Mouse (Mus musculus): ENCODE measurements around the gene Stk19. TPM values are rescaled to one million over a fixed set of nuclear protein-coding genes. Genes with fewer than 3 reads are reported as not detected.
A peak's percentile ranks its signal among the peaks of the same experiment; 100 is the strongest.
"Not testable (repeated sequence)": the region's sequence is repeated elsewhere in the genome, so short reads cannot be mapped to it uniquely, and the experiment has no call there.

Gene Stk19
- total and polyA plus RNA-seq, 3 experiments, result 8.5 to 17.3 (median 9.5) TPM

- TF ChIP-seq CTCF (IDR thresholded peaks at IDR 0.05), result peak; percentile 82
- WGBS, result 58% methylated on average over 12 of the region's 12 CpGs
- not testable (repeated sequence) for H3K9ac ChIP-seq (ENCODE audit: low read depth, low read length); H3K36me3 ChIP-seq (ENCODE audit: control insufficient read depth, insufficient read depth, low read length); H3K4me1 ChIP-seq (ENCODE audit: control insufficient read depth, insufficient read depth, low read length); H3K4me3 ChIP-seq; H3K79me2 ChIP-seq (replicated peaks; ENCODE audit: control insufficient read depth, insufficient read depth, low read length); H3K27ac ChIP-seq; H3K27me3 ChIP-seq (ENCODE audit: control insufficient read depth, insufficient read depth, low read length)
- peak; percentile 21 to 58 for DNase-seq
- intact Hi-C loops (cut with DNase I), result loop anchor here (2.0 kb wide), 1 partner anchor 81 kb away; no protein-coding TSS in a partner anchor
Observed at GRCm38 (mm10) chr17:34813747-34814146, 23.0 kb downstream of the Stk19 start.

GRCm38 (mm10) chr17:34811275-34811674 is 25.5 kb downstream of the Stk19 start:
- H3K4me3 ChIP-seq, result no peak overlapping the region
- intact Hi-C loops (cut with DNase I), result no loop called here
- no peaks in the 10 kb centered on the region for H3K79me2 ChIP-seq (replicated peaks; ENCODE audit: control insufficient read depth, insufficient read depth, low read length)
- no peaks in the 10 kb centered on the region for H3K4me1 ChIP-seq (ENCODE audit: control insufficient read depth, insufficient read depth, low read length)
- 69% methylated on average over 15 of the region's 15 CpGs for WGBS
- no peak overlapping the region for H3K27ac ChIP-seq
- no peaks in the 10 kb centered on the region for H3K36me3 ChIP-seq (ENCODE audit: control insufficient read depth, insufficient read depth, low read length)
- H3K27me3 ChIP-seq (ENCODE audit: control insufficient read depth, insufficient read depth, low read length), result no peaks in the 10 kb centered on the region
- DNase-seq, result no peak
- no peak overlapping the region for H3K9ac ChIP-seq (ENCODE audit: low read depth, low read length)
- TF ChIP-seq CTCF (IDR thresholded peaks at IDR 0.05), result no peak
- TF ChIP-seq POLR2A (IDR thresholded peaks at IDR 0.05; ENCODE audit: insufficient read depth, low read depth, low read length), result no peak
- TF ChIP-seq EP300 (IDR thresholded peaks at IDR 0.05; ENCODE audit: insufficient read depth, low read depth, low read length), result no peak

GRCm38 (mm10) chr17:34810811-34811210 is 25.9 kb downstream of the Stk19 start:
- H3K27me3 ChIP-seq (ENCODE audit: control insufficient read depth, insufficient read depth, low read length); H3K9ac ChIP-seq (ENCODE audit: low read depth, low read length); H3K79me2 ChIP-seq (replicated peaks; ENCODE audit: control insufficient read depth, insufficient read depth, low read length); DNase-seq; H3K4me3 ChIP-seq; H3K4me1 ChIP-seq (ENCODE audit: control insufficient read depth, insufficient read depth, low read length); H3K36me3 ChIP-seq (ENCODE audit: control insufficient read depth, insufficient read depth, low read length); H3K27ac ChIP-seq; intact Hi-C loops (cut with DNase I): not testable (repeated sequence)
- WGBS, result 78% methylated on average over 8 of the region's 8 CpGs

GRCm38 (mm10) chr17:34810411-34810810 is 26.3 kb downstream of the Stk19 start:
- H3K27ac ChIP-seq; H3K79me2 ChIP-seq (replicated peaks; ENCODE audit: control insufficient read depth, insufficient read depth, low read length); H3K36me3 ChIP-seq (ENCODE audit: control insufficient read depth, insufficient read depth, low read length); H3K4me3 ChIP-seq; H3K4me1 ChIP-seq (ENCODE audit: control insufficient read depth, insufficient read depth, low read length); H3K9ac ChIP-seq (ENCODE audit: low read depth, low read length); DNase-seq; H3K27me3 ChIP-seq (ENCODE audit: control insufficient read depth, insufficient read depth, low read length); intact Hi-C loops (cut with DNase I): not testable (repeated sequence)
- WGBS, result 71% methylated on average over 5 of the region's 5 CpGs

- intact Hi-C loops (cut with DNase I), result no loop called here
- Histone ChIP-seq H3K27ac (no peak overlapping the region), H3K4me1 (ENCODE audit: control insufficient read depth, insufficient read depth, low read length) (no peaks in the 10 kb centered on the region), H3K79me2 (replicated peaks; ENCODE audit: control insufficient read depth, insufficient read depth, low read length) (no peaks in the 10 kb centered on the region), H3K9ac (ENCODE audit: low read depth, low read length) (no peak overlapping the region), H3K4me3 (no peak overlapping the region), H3K27me3 (ENCODE audit: control insufficient read depth, insufficient read depth, low read length) (no peaks in the 10 kb centered on the region), H3K36me3 (ENCODE audit: control insufficient read depth, insufficient read depth, low read length) (no peaks in the 10 kb centered on the region)
- no peak for TF ChIP-seq EP300 (IDR thresholded peaks at IDR 0.05; ENCODE audit: insufficient read depth, low read depth, low read length)
- no peak for TF ChIP-seq POLR2A (IDR thresholded peaks at IDR 0.05; ENCODE audit: insufficient read depth, low read depth, low read length)
- TF ChIP-seq CTCF (IDR thresholded peaks at IDR 0.05), result no peak
- 76% methylated on average over 6 of the region's 6 CpGs for whole genome bisulfite sequencing
- no peak for DNase-seq
Observed at GRCm38 (mm10) chr17:34808599-34809205, 28.0 kb downstream of the Stk19 start.

GRCm38 (mm10) chr17:34807176-34807575 is 29.6 kb downstream of the Stk19 start:
- H3K27ac ChIP-seq, result no peak overlapping the region
- DNase-seq, result peak in 1 of 2 experiments; percentile 4
- intact Hi-C loops (cut with DNase I), result no loop called here
- 57% methylated on average over 3 of the region's 3 CpGs for WGBS
- no peak overlapping the region for H3K9ac ChIP-seq (ENCODE audit: low read depth, low read length)
- no peaks in the 10 kb centered on the region for H3K79me2 ChIP-seq (replicated peaks; ENCODE audit: control insufficient read depth, insufficient read depth, low read length)
- no peak overlapping the region for H3K4me3 ChIP-seq
- TF ChIP-seq EP300 (IDR thresholded peaks at IDR 0.05; ENCODE audit: insufficient read depth, low read depth, low read length), result no peak
- TF ChIP-seq POLR2A (IDR thresholded peaks at IDR 0.05; ENCODE audit: insufficient read depth, low read depth, low read length), result no peak
- TF ChIP-seq CTCF (IDR thresholded peaks at IDR 0.05), result no peak
- no peaks in the 10 kb centered on the region for H3K27me3 ChIP-seq (ENCODE audit: control insufficient read depth, insufficient read depth, low read length)
- H3K36me3 ChIP-seq (ENCODE audit: control insufficient read depth, insufficient read depth, low read length), result no peaks in the 10 kb centered on the region
- no peaks in the 10 kb centered on the region for H3K4me1 ChIP-seq (ENCODE audit: control insufficient read depth, insufficient read depth, low read length)
